Mouse (Mus musculus) adrenal gland, postnatal 25 days (tissue): ENCODE measurements around the gene Kmt2b. TPM values are rescaled to one million over a fixed set of nuclear protein-coding genes. Genes with fewer than 3 reads are reported as not detected.

Experiments
- DNase-seq: peaks from one replicate; pipeline ENCODE4 v3.0.0; 2021; ENCODE audit warnings: mixed read lengths
- total RNA-seq: library from RNA; stranded (reverse); gene quantifications from 2 replicates; pipeline ENCODE4 v1.2.3, GENCODE M21; 2021

Gene Kmt2b
- total RNA-seq, 1 experiment from 2014 or later, result 60.7 TPM

DNA sequence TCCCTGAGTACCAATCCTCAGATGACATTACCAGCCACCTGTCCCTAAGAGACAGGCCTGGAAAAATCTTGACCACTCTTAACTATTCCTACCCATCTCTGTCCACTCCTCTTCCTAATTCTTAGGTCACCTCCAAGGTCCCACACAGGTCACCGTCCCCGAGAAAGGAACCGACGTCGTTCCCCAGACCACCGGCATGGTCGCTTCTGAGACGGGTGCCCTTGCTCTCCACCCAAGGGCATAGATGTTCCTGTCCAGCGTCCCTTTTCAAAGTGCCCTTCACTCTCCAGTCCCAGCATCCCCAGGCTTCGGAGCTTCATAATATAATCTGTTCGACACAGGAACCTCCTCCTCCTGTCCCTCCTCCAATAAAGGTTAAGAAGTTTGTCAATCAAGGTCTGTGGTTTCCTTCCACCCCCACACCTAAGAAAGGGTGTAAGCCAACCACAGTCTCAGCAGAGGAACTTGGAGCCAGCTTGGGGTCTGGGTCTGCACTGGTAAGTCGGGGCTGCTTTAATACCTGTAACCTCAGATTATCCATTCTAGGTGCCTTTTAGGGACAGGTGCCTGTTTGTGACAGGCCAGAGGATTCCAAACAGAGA is 23.5 kb downstream of the Kmt2b start, which contains the start of gene Igflr1:
Gene Igflr1 (plus strand): TSS at position 458 of the 602 bp plus-strand sequence.
- peak; percentile 1 for DNase-seq

DNA sequence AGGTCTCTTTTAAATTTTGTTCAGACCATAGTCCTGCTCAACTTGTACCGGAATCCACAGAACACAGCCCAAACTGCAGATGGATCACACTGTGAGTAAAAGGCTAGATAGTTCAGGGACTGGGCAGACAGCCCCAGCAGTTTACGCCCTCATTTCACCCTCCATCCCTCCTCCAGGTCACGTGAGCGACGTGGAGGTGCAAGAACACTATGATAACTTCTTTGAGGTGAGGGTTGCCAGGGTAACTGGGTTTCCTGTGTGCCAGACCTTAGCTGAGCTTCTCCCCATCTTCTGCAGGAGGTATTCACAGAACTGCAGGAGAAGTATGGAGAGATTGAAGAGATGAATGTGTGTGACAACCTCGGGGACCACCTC is 24.6 kb downstream of the Kmt2b start:
- DNase-seq, result no peak

DNA sequence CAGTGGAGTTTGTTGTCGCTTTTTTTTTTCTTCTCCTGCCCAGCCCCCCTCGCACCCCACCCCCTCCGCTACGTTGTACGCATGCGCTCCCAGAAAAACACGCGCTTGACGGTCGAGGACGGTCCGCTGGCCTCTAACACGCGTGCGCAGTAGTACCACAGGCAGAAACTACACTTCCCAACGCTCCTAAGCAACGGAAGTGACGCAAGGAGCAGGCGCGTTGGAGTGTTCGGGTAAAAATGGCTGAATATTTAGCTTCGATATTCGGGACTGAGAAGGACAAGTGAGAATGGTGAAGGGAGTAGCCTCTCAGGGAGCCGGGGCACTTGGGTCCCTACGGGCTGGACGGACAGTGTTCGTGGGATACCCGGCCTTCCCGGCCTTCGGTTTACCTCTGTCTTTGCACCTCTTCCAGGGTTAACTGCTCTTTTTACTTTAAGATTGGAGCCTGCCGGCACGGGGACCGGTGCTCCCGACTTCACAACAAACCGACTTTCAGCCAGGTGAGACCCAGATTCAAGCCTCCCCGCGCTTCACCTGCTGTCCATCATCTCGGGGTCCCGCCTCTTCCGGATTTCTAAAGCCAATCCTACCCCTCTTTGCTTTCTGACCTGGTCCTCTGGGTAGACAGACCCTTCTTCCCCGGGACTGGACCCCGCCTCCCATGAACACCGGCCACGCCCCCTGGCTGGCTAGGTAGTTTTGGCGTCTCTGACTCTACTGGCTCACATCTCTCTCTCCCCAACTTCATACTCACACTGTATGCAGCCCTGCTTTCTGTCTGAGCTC is 25.2 kb downstream of the Kmt2b start, which contains the start of the genes U2af1l4, Gm49396 and Psenen:
Gene U2af1l4 (plus strand): TSS at position 185 of the 789 bp plus-strand sequence.
Gene Gm49396 (plus strand): TSS at position 228 of the 789 bp plus-strand sequence.
Gene Psenen (minus strand): TSS at position 511 of the 789 bp plus-strand sequence.
- peak; percentile 96 for DNase-seq

DNA sequence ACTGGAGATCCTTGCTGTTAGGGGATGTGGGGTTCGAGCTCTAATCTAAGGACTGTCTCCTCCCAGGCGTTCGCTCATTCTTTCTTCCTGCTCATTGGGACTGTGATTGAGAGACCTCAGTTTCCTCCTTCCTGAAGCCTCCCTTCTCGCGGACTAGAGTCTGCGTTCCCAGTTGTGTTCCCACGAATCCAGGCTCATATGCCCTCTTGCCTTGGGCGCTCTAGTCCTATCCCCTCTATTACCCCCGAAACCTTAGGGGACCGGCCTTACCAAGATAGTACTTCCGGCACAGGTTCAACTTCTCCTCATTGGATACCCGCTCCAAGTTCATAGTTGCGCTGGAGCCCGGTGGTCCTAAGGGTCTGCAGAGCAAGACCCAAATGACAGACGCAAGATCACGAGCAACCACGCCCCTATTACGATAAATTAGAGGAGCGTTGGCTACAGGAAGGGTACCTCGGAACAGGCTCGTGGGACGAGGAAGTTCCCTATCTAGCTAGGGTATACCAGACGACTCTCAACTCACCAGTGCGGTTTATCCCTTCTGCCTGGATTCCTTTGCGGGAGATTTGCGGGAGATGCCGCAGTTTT is 25.9 kb downstream of the Kmt2b start:
- no peak for DNase-seq

DNA sequence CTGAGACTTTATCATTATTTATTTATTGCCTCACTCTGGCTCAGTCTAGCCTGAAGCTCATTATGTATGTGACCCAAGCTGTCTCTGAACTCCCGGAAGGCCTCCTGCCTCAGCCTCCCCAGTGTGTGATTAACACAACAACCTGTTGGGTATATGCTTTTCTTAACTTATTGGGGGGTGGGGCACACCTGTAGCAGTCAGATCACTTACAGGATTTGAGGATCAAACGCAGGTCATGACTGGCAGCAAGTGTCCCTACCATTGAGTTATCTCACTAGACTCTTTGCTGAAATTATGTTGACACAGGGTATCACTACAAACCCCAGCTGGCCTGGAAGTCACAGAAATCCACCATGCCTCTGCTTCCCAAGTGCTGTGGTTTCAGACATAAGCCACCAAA is 28.2 kb downstream of the Kmt2b start:
- no peak for DNase-seq

DNA sequence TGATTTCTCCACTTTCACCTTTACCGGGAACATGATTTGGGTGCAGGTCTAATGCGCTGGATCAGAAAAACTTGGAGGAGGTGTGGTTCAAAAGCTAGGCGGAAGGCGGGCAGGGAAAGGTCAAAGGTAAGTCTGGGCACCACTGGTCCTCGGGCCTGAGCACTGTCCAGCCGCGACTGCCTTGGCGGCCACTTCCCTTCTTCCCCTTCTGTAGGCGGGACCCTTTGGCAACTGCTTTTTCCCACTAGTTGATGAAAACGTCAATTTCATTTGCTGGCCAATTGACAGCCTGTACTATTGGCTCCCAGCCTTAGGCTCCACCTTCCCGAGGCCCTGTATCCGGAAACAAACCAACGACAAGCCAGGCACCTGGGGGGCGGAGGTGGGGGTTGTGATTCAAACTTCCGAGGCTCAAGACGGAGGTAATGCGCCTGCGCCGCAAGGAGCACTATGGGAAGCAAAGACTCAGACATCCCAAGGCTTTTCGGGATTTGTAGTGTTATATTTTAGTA is 29.0 kb downstream of the Kmt2b start, which contains the start of gene Lin37:
Gene Lin37 (minus strand): TSS at position 396 of the 512 bp plus-strand sequence.
- peak; percentile 94 for DNase-seq

DNA sequence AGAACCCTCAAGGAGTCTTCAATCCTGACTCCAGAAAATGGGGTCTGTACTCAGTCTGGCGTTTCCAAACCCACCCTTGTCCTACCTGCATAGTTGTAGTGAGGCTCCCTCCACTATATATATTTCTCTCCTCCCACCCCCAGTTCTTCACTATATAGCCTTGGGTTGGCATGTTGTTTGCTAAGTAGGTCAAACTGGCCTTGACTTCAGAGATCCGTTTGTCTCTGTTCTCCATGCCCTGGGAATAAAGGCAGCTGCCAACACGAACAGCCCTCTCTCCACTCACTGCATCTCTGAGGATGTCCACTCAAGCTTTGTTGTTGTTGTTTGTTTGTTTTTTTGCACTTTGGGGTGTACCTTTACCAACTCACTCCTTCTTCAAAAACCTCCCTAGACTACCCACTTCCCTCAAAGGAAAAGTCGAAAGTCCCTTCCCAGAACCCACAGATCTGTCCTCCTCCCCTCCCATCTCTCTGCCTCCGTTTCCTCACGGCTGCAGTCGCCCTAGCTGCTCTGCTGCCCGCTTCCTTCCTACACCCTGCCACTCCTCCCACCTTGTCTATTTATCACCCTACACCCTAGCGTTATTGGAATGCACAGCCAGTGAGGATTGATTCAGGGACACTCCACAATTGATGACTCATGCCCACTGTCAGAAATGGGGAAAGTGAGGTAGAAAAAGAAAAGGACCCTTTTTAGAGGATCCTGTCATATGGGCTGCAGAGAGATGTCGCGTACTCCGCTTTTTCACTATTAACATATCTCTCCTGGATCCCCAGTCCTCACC is 29.7 kb downstream of the Kmt2b start:
- DNase-seq, result no peak

DNA sequence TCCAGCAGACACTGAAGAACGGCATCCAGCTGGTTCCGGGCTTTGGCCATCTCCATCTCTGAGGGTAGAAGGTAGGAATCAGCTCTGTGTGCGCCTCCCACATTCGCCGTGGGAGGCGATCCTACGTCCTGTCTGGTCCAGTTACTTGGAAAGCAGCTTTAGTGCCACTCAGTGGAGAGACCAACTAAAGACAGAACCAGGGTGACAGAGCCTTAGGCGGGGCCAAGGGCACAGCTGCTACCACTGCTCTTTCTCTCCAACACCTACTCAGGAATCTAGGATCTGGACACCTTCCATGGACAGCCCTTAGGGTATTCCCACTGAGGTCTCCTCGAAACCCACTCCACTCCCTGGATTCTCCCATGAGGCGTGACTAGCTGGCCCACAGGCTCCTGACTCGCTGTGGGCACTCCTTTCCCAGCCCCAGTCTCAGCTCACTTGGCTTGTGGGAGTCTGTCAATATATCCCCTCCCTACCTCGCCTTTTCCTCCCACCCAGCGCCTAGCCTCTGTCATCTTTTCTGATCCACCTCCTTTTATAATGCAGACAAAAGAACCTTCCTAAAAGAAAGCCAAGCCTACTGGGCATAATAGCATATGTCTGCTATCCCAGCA is 30.5 kb downstream of the Kmt2b start:
- no peak for DNase-seq

DNA sequence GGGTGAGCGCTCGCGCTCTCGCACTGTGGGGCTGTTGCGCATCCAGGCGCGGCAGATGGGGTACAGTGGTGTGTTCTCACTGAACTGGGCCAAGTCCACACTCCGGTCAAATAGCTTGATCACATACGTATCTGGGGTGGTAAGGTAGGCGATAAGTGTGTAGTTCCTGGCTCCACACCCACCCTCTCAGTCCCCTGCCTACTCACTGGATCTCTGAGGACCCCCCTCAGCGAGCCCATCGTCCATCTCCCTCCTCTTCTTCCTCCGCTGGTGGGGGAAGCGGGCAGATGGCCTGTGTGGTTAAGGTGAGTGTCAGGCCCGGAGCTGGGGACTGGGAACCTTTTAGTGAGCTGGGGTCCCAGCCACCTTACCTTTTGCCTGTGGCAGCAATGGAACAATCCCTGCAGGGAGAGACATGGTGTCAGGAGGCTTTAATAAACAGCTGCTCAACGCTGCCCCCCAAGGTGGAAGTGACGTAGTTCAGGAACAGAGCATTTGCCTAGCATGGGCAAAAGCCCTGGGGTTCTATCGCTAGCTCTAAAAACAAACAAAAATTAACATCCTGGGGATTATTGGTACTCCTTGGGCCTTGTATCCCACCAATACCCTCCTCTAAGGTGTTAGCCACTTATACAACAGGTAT is 31.5 kb downstream of the Kmt2b start:
- DNase-seq, result no peak

DNA sequence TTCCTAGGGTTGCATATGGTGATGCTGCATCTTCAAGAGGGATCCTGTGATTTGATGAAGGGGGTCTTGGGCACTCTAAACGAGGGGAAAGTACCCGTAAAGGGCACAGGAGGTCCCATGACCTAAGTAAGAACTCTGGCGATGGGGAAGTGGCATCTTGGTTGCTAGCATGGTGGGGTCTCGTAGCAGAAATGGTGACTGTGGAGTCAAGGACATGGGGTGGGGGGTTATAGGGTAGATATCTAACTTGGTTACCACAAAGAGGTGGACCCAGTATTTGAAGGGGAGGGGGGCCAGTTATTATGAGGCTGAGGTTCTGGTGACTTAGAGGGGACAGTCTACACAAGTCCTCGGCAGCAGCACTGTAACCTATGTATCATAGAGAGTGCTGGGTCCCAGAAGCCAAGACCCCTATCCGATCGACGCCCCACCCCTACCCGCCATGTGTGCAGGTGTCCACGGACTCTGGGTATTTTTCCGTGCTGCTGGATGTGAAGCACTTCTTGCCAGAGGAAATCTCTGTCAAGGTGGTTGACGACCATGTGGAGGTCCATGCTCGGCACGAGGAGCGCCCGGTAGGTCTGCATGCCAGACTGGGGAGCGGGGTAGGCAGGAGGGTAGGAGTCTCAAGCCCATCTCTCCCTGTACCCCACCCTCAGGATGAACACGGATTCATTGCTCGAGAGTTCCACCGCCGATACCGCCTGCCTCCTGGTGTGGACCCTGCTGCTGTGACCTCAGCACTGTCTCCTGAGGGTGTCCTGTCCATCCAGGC is 34.5 kb downstream of the Kmt2b start:
- no peak for DNase-seq

DNA sequence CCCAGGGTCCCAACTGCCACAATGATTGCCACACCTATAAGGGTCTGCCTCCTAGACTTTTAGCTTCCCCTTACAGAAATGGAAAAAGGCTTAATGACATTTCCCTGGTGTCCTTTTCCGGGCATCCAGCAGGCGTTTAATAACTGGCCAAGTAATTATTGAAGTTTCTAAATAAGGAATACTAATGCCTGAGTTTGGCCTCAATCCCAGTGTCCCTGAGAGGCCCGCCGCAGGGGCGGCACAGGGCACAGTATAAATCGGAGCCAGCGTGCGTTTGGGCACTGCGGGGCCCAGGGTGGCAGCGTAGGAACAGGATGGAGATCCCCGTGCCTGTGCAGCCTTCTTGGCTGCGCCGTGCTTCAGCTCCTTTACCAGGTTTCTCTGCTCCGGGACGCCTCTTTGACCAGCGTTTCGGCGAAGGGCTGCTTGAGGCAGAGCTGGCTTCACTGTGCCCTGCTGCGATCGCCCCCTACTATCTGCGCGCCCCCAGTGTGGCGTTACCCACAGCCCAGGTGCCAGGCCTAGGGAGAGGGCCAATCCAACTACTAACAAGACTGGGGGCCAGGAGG is 35.4 kb downstream of the Kmt2b start:
- peak; percentile 77 for DNase-seq

DNA sequence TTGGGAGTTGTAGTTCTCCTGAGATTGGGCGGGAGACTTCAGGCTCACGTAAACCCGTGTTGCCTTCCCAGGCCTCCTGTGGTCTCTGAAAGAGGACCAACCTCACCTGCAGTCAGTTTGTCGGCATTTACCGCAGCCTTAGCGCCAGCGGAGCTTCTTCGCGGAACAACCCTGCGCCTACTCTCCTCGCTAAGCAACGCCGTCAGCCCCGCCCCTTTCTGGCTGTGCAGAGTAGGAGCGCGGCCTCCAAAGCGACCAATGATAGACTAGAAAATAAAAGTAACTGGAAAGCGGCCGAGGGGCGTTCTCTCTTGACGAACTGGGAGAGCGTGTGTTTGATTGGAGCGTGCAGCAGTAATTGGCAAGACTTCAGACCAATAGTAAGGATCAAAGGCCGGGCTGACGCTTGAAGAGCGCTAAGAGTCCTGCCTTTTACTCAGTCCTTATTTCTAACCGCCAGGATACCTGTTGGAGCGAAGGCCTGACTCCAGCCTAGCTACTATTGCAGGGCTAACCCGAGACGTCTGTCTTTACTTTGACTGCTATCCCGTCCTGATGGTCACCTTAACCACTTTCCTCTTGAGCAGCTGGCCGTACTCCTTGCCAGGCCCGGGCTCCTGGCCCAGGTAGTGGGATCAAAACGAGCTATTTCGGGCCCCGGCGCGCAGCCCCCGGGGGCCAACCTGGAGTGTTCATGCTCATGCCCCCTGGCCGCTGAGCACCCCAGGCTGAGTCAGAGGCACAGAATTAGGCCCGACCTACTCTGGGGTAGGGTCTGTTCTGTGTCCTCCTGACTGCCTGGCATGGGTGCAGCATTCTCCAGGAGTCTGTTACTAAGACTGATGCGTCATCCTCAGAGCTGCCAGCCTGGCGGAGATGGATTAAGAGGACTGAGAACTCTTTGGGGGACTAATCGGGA is 36.2 kb downstream of the Kmt2b start, which contains the start of the genes Hspb6 and Proser3:
Gene Hspb6 (plus strand): TSS at position 77 of the 919 bp plus-strand sequence.
Gene Proser3 (minus strand): TSS at position 198 of the 919 bp plus-strand sequence.
- DNase-seq, result peak; percentile 93

DNA sequence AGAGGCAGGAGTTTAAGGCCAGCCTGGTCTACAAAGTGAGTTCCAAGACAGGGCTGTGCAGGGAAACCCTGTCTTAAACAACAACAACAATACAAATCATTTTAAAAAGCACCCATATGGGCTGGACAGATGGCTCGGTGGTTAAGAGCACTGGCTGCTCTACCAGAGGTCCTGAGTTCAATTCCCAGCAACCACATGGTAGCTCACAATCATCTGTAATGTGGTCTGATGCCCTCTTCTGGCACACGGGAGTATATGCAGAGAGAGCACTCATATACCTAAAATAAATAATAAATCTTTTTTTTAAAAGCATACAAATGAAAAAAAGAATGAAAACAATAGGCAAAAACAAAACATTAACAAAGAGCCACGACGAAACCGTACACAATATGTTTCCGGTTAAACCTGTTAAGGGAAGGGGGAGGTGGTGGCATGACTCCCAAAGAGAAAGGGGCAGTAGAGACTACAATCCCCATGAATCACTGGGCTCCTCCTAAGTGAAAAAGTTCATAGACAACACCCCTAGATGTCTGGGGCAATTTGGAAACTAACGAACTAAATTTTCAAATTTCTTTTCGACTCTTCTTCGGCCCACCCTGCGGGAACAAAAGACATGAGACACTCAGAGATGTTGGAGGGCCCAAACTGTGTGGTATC is 37.0 kb downstream of the Kmt2b start:
- no peak for DNase-seq

DNA sequence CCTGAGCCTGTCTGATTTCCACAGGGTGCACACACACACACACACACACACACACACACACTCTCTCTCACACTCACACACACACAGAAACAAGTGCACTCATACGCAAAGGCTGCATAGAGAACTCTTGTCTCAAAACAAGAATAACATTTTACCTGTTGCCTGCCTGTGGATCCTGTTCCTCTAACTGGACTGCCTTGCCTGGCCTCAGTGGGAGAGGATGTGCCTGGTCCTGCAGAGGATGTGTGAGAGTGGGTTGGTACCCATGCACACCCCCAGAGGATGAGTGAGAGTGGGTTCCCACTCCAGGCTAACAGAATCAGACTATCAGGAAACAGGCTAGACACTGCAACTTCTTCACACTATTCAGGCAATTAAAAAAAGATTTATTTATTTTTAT is 37.9 kb downstream of the Kmt2b start:
- no peak for DNase-seq

DNA sequence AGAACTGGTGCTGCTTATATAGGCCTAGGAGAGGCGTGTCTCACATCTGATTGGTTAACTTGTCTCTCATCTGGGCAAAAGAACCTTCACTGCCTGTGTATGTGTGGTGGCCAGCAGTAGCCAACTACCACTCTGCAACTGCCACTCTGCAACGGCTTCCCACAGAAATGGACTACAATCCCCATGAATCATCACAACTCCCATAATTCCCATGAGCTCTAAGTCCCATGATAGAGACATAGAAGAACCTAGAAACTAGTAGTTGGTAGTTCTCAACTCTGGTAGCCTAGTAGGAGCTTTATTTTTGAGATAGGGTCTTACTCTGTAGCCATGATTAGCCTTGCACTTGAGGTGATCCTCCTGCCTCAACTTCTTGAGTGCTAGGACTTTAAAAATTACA is 38.6 kb downstream of the Kmt2b start:
- DNase-seq, result no peak

DNA sequence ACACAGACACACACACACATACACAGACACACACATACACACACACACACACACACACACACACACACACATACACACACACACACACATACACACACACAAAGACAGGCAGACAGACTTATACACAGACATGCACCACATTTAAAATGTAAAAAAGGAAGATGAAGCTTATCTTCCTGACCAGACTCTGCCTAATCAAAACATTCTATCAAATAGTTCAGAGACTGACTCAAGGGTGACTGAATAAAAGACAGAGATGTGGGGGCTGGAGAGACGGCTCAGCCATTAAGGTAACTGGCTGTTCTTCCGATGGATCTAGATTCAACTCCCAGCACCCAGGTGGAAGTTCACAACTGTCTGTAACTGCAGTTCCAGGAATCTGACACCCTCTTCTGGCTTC is 44.2 kb downstream of the Kmt2b start:
- no peak for DNase-seq

DNA sequence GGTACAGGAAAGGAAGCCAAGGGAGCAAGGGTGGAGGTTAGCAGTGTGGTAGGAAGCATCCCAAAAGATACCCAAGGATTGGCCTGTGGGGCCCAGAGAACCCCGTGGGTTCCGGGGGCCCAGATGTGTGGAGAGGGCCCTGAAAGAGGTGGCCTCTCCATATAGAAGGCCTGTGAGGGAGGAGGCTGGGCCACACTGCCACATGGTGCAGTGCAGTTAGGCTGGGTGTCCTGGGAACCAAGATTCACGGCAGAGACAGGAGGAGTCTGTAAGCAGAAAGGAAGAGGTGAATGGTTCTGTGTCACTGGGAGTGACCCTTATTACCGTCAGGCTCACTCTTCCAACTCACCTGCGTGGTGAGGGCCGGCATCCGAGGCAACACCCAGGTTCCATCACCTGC is 48.0 kb downstream of the Kmt2b start:
- no peak for DNase-seq
